Mouse (Mus musculus) lung, postnatal 0 days (tissue): ENCODE measurements around the gene Birc2.

Experiments used
- CTCF ChIP-seq: IDR thresholded peaks from 2 replicates; pipeline ENCODE4 v1.5.1; 2016; ENCODE audit warnings: antibody characterized with exemption, mild to moderate bottlenecking
- EP300 ChIP-seq: IDR thresholded peaks from 2 replicates; pipeline ENCODE4 v1.6.1; 2016; ENCODE audit warnings: antibody characterized with exemption, mild to moderate bottlenecking, control low read depth

DNA sequence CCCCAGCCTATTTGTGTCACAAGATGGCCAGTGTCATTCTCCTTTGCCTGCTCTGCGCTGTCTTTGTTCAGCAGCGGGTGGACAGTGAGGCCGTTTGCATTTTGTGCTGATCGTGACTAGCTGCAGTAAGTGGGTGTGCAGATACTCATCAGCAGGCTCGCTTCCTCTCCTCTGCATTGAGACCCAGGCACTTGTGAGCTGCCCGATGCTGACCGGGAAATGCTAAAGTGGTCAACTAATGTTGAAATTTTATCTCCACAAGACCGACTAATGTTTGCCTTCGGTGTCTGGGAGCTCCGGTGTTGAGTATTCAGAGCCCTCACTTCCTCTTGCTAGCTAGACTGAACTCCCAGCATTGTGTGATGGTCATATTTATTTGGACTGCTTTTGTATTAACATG is 62.3 kb downstream of the Birc2 start:
- no peak for TF ChIP-seq CTCF
- no peak for TF ChIP-seq EP300
